Mouse (Mus musculus) cerebellum, adult 2 months (tissue): ENCODE results near the gene Commd3.

Experiments used
- CTCF ChIP-seq: fragments of 200-500 bp; IDR thresholded peaks from 2 replicates; pipeline ENCODE4 v1.5.1; 2011; ENCODE audit warnings: low read depth, mild to moderate bottlenecking, control low read depth, low read length, moderate library complexity, borderline replicate concordance; ENCODE audit not compliant: insufficient read depth
- POLR2A ChIP-seq: fragments of 200-500 bp; IDR thresholded peaks from 2 replicates; pipeline ENCODE4 v1.6.1; 2011; ENCODE audit warnings: low read length, control low read depth, borderline replicate concordance; ENCODE audit not compliant: insufficient read depth

DNA sequence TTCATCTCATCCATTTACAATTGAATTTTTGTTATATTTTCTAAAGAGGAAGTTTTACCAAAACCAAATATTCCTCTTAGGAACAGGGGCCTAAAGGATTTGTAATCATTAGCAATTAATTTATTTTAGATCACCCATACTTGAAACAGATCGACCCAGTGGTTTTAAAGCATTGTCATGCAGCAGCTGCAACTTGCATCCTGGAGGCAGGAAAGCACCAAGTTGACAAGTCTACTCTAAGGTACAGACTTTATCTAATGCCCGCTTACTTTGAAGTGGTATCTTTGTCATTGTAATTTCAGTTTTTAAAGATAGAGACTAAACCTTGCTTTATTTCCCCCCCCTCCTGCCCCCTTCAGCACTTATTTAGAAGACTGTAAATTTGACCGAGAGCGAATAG lies 1.6 kb downstream of the Commd3 start:
- TF ChIP-seq CTCF, result no peak
- TF ChIP-seq POLR2A, result no peak
